Mouse (Mus musculus) MEL (cell line): ENCODE results near the gene Chrna1.

Experiments
- BHLHE40 ChIP-seq: IDR thresholded peaks from 2 replicates; pipeline ENCODE4 v1.6.1; 2012; ENCODE audit warnings: low read depth, mild to moderate bottlenecking, inconsistent platforms, low read length, improper control_type of control experiment, borderline replicate concordance
- CTCF ChIP-seq, 3 experiments: IDR thresholded peaks in 2 of 3; conservative IDR thresholded peaks in 1 of 3; 2 replicates each; pipeline ENCODE4 v1.5.1; 2011 to 2012; ENCODE audit warnings: low read length in 3 of 3, low read depth in 2 of 3, mild to moderate bottlenecking in 2 of 3, improper control_type of control experiment in 1 of 3, inconsistent platforms in 1 of 3, mixed read lengths in 1 of 3, moderate library complexity in 1 of 3; ENCODE audit not compliant: control insufficient read depth in 1 of 3, insufficient read depth in 1 of 3, poor library complexity in 1 of 3, severe bottlenecking in 1 of 3
- GABPA ChIP-seq: IDR thresholded peaks from 2 replicates; pipeline ENCODE4 v1.6.1; 2012; ENCODE audit warnings: low read depth, mild to moderate bottlenecking, inconsistent platforms, low read length, improper control_type of control experiment, moderate library complexity
- GATA1 ChIP-seq: IDR thresholded peaks from 2 replicates; pipeline ENCODE4 v1.6.1; 2011; ENCODE audit warnings: low read depth, low read length, improper control_type of control experiment
- HCFC1 ChIP-seq: IDR thresholded peaks from 2 replicates; pipeline ENCODE4 v1.6.1; 2012; ENCODE audit warnings: low read depth, mild to moderate bottlenecking, inconsistent platforms, low read length, improper control_type of control experiment, moderate library complexity
- MAFK ChIP-seq: IDR thresholded peaks from 2 replicates; pipeline ENCODE4 v1.6.1; 2011; ENCODE audit warnings: low read depth, mild to moderate bottlenecking, low read length, improper control_type of control experiment, borderline replicate concordance
- POLR2A ChIP-seq, 2 experiments: IDR thresholded peaks; 2 replicates each; pipeline ENCODE4 v1.6.1; 2011 to 2012; ENCODE audit warnings: low read length in 2 of 2, mild to moderate bottlenecking in 2 of 2, control low read depth in 1 of 2, improper control_type of control experiment in 1 of 2, low read depth in 1 of 2, moderate library complexity in 1 of 2; ENCODE audit not compliant: control insufficient read depth in 1 of 2, insufficient read depth in 1 of 2, poor library complexity in 1 of 2
- POLR2AphosphoS2 ChIP-seq: IDR thresholded peaks from 2 replicates; pipeline ENCODE4 v1.6.1; 2011; ENCODE audit warnings: low read length, improper control_type of control experiment
- POLR2AphosphoS5 ChIP-seq: IDR thresholded peaks from 2 replicates; pipeline ENCODE4 v1.6.1; 2012; ENCODE audit warnings: low read depth, borderline replicate concordance, mild to moderate bottlenecking, inconsistent platforms, low read length, moderate library complexity, mixed read lengths
- ZC3H11A ChIP-seq: IDR thresholded peaks from 2 replicates; pipeline ENCODE4 v1.6.1; 2012; ENCODE audit warnings: low read depth, mild to moderate bottlenecking, inconsistent platforms, low read length, improper control_type of control experiment
- ZKSCAN1 ChIP-seq: IDR thresholded peaks from 2 replicates; pipeline ENCODE4 v1.6.1; 2012; ENCODE audit warnings: low read depth, mild to moderate bottlenecking, inconsistent platforms, low read length, improper control_type of control experiment, moderate library complexity
- ZMIZ1 ChIP-seq: IDR thresholded peaks from 2 replicates; pipeline ENCODE4 v1.6.1; 2012; ENCODE audit warnings: low read depth, mild to moderate bottlenecking, inconsistent platforms, low read length, improper control_type of control experiment, moderate library complexity
- ZNF384 ChIP-seq: IDR thresholded peaks from 2 replicates; pipeline ENCODE4 v1.6.1; 2012; ENCODE audit warnings: low read depth, mild to moderate bottlenecking, inconsistent platforms, low read length, improper control_type of control experiment

GRCm38 (mm10) chr2:73552926-73553325 lies 27.2 kb downstream of the Chrna1 start:
- TF ChIP-seq ZNF384 (no peak), CTCF (IDR thresholded peaks at IDR 0.05 in 2 of 3, conservative IDR thresholded peaks at IDR 0.05 in 1 of 3; ENCODE audit: control insufficient read depth in 1 of 3, insufficient read depth in 1 of 3, low read depth in 2 of 3, low read length in 3 of 3, poor library complexity in 1 of 3, severe bottlenecking in 1 of 3) (no peak), ZKSCAN1 (no peak), ZMIZ1 (no peak), POLR2A (IDR thresholded peaks at IDR 0.05; ENCODE audit: control insufficient read depth in 1 of 2, insufficient read depth in 1 of 2, low read depth in 1 of 2, low read length in 2 of 2, poor library complexity in 1 of 2) (no peak), POLR2AphosphoS2 (no peak), GATA1 (no peak), BHLHE40 (no peak), HCFC1 (no peak), MAFK (no peak), POLR2AphosphoS5 (no peak), GABPA (no peak), ZC3H11A (no peak)
